Mouse (Mus musculus) ES-Bruce4 (cell line): Measurements from ENCODE around the gene Rab1a. TPM values are rescaled to one million over a fixed set of nuclear protein-coding genes. Genes with fewer than 3 reads are reported as not detected.

Source experiments
- H3K27ac ChIP-seq: 2 replicates; pipeline ENCODE4 v1.5.1; 2012; ENCODE audit warnings: low read length, inconsistent platforms; ENCODE audit not compliant: insufficient read depth
- H3K27me3 ChIP-seq: 2 replicates; pipeline ENCODE4 v1.6.1; 2012; ENCODE audit warnings: mild to moderate bottlenecking, low read length, inconsistent platforms; ENCODE audit not compliant: control insufficient read depth, poor library complexity, insufficient read depth, severe bottlenecking
- H3K36me3 ChIP-seq: 2 replicates; pipeline ENCODE4 v1.6.1; 2012; ENCODE audit warnings: inconsistent platforms, mild to moderate bottlenecking, low read length, moderate library complexity; ENCODE audit not compliant: control insufficient read depth, poor library complexity, insufficient read depth, severe bottlenecking
- H3K4me1 ChIP-seq: one replicate; pipeline ENCODE4 v1.8.1; 2011; ENCODE audit warnings: low read length; ENCODE audit not compliant: control insufficient read depth, insufficient read depth
- H3K4me3 ChIP-seq: 2 replicates; pipeline ENCODE4 v1.5.1; 2011; ENCODE audit warnings: low read depth, mild to moderate bottlenecking, low read length
- H3K9ac ChIP-seq: 2 replicates; pipeline ENCODE4 v1.6.1; 2012; ENCODE audit warnings: low read depth, mild to moderate bottlenecking, inconsistent platforms; ENCODE audit not compliant: poor library complexity, severe bottlenecking
- H3K9me3 ChIP-seq: replicated peaks from 2 replicates; pipeline ENCODE4 v1.6.1; 2012; ENCODE audit warnings: mild to moderate bottlenecking, low read length, inconsistent platforms; ENCODE audit not compliant: control insufficient read depth, poor library complexity, insufficient read depth, severe bottlenecking
- CTCF ChIP-seq: IDR thresholded peaks from one replicate; pipeline ENCODE4 v1.8.1; 2011; ENCODE audit warnings: low read depth, low read length
- EP300 ChIP-seq: IDR thresholded peaks from 2 replicates; pipeline ENCODE4 v1.6.1; 2011; ENCODE audit warnings: low read depth, low read length; ENCODE audit not compliant: insufficient read depth
- POLR2A ChIP-seq: IDR thresholded peaks from one replicate; pipeline ENCODE4 v1.8.1; 2011; ENCODE audit warnings: low read length; ENCODE audit not compliant: insufficient read depth
- polyA plus RNA-seq: library from polyadenylated mRNA; stranded (reverse); fragments of >200 nt; gene quantifications from 2 replicates; pipeline ENCODE4 v1.2.4, GENCODE M21; 2011; ENCODE audit warnings: low read depth; ENCODE audit not compliant: missing spikeins, insufficient read depth, insufficient read length

Gene Rab1a
- polyA plus RNA-seq, 1 experiment = 407 TPM

DNA sequence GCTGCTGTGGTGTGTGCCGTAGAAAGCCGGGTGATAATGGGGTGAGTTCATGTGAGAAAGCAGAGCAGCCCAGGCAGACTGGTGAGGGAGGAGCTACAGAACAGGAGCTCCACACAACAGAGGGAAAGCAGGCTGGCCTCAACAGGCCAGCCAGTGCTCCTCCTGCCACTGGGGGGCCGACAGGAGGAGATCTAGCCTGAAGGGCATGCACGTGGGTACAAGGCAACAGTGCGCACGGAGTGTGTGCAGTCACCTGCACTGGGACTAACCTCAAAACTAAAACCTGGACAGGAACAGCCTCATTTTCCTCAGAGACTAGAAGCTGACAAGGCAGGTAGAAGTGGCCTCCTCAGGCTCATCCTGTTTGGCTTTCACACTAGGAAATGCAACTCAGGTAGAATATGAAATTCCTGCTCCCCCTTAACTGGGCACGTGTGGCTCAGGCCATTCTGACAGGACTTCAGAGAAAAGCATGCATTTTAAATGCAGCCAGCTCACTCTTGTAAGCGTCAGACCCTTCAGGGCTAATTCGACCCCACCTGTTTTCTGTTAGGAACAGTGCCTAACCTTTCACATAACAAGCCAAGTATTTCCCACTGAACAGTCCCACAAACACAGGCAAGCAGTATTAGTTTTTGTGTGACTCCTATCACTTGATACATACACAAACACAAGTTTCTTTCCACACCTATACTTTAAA is 42.1 kb downstream of the Rab1a start:
- H3K9me3 ChIP-seq = 0 out of 2 replicates have a peak, but pooled peaks cover 7% of the 10 kb centered on the region
- H3K36me3 ChIP-seq = peaks cover 35% of the 10 kb centered on the region
- no peak overlapping the region for H3K9ac ChIP-seq
- no peak overlapping the region for H3K4me3 ChIP-seq
- H3K27ac ChIP-seq = peak overlapping the region; percentile 67
- no peaks in the 10 kb centered on the region for H3K27me3 ChIP-seq
- H3K4me1 ChIP-seq = peaks cover 13% of the 10 kb centered on the region
- TF ChIP-seq CTCF (no peak), POLR2A (no peak), EP300 (0 out of 2 replicates have a peak, but pooled peaks have one; percentile 24)

DNA sequence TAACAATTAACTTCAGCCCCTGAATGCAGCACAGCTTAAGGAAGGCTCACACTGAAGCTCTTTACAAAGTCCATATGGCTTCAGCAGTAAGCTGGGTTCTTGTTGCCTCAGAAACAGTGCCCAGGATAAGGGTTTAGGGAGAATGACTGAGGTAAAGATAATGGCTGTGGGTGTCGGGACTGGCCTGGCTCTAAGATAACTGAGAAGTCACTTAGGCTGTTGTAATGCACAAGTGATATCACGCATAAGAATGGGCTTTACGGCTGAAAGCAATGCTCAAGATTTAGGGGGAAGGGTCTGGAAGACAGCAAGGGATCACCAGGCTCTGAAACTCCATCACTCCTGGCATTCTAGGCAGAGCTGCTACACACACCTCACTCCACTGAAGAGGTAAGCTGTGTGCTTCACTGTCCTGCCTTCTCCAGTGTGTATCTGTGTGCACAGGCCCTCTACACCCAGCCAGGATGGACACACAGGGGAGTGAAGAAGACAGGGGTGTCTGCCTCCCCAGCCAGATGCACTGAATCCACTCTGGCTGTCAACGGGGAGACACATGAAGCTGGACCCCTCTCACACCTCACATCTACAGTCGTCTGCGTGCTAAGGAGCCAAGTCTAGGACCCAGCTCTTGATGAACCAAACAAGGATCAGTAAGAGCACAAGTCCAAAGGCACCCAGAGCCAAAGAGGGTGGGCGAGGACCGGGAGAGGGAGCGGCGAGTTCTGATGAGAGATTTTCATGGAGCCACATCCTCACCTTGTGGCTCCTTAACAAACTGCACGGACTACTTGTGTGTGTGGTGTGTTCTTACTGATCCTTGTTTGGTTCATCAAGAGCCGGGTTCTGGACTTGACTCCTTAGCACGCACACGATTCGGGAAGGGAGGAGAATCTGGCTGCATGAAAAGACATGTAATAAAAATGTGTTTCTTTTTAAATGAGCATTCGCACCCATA is 43.4 kb downstream of the Rab1a start:
- Histone ChIP-seq H3K27me3 (no peaks in the 10 kb centered on the region), H3K27ac (peak overlapping the region; percentile 59), H3K36me3 (peaks cover 22% of the 10 kb centered on the region), H3K9ac (no peak overlapping the region), H3K9me3 (0 out of 2 replicates have a peak, but pooled peaks cover 7% of the 10 kb centered on the region), H3K4me3 (peak overlapping the region; percentile 13; the same call in 1 of the 2 replicates), H3K4me1 (peaks cover 13% of the 10 kb centered on the region)
- TF ChIP-seq CTCF (peak; percentile 31), POLR2A (no peak)

DNA sequence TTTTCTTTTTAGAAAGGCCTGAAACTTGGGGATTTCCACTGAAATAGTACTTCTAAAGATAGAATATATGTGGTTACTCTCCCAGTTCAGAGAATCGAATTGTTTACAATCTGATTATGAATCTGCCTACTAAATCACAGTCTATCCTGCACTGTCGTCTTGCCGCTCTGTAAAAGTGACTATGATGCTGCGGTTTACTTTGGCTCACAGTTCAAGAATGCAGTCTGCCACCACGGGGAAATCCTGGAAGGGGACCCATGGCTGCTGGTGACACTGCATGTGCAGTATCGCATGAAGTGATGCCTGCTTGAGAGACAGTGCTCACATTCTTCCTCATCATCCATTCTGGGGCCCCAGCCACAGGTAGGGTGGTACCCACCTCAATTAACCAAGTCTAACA is 44.1 kb downstream of the Rab1a start:
- Histone ChIP-seq H3K27ac (no peak overlapping the region), H3K4me1 (peaks cover 13% of the 10 kb centered on the region), H3K4me3 (no peak overlapping the region), H3K36me3 (peaks cover 15% of the 10 kb centered on the region), H3K27me3 (no peaks in the 10 kb centered on the region), H3K9me3 (0 out of 2 replicates have a peak, but pooled peaks cover 7% of the 10 kb centered on the region), H3K9ac (no peak overlapping the region)
- TF ChIP-seq CTCF = no peak
- no peak for TF ChIP-seq POLR2A
- TF ChIP-seq EP300 = no peak

DNA sequence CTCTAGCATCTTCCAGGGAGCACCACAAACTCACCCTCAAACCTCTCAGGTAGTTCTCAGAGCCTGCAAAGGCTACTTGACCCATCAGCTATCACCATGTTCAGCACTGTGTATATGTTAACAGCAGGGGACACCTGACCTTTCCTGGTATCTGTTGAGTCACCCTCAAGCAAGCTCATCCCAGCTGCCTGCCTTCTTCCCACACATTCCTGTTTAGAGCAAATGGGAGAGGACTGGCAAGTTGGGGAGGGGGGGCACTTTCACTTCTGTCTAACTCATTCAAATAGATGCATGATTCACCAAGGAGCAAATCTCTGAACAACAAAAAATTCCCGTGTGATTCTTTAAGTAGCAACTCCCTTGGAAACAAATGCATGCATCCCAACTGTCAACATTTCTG is 45.4 kb downstream of the Rab1a start:
- H3K9ac ChIP-seq = no peak overlapping the region

DNA sequence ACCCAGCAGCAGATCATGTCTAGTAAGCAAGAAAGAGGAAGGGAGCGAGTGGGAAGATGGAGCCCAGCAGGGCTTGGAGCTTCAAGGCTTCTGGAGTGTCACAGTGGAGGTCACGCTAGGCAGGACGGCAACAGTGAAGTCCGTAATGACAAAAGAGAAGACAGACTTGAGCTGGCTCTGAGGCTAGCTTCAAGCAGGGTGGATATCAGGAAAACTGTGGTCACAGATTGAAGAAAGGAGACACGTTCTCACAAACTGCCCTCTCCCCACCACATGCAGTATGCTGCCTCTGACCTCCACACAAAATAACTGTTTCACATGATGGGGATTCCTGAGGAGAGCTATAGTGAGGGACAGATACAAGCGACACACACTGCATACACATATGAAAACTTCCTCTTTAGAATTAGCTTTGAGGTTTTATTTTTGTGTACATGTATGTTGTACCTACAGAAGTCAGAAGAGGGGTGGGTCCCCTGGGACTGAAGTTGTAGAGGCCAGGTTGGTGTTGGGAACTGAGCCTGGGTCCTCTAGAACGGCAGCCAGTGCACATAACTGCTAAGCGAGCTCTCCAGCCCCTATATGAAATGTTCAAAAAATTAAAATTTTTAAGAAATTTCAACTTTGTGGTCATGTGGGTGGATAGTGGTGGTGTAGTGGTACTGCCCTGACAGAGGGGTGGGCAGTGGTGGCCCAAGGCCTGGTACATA is 46.1 kb downstream of the Rab1a start:
- Histone ChIP-seq H3K4me1 (peaks cover 15% of the 10 kb centered on the region), H3K27me3 (no peaks in the 10 kb centered on the region), H3K9ac (no peak overlapping the region), H3K27ac (no peak overlapping the region), H3K36me3 (no peaks in the 10 kb centered on the region), H3K4me3 (no peak overlapping the region), H3K9me3 (no peaks in the 10 kb centered on the region)
- no peak for TF ChIP-seq POLR2A
- no peak for TF ChIP-seq EP300

More for the DNA sequence above, 45.4 kb downstream of the Rab1a start:
- Histone ChIP-seq H3K27ac (no peak overlapping the region), H3K4me3 (no peak overlapping the region), H3K4me1 (peaks cover 15% of the 10 kb centered on the region), H3K36me3 (peaks cover 4% of the 10 kb centered on the region), H3K9me3 (0 out of 2 replicates have a peak, but pooled peaks cover 5% of the 10 kb centered on the region), H3K27me3 (no peaks in the 10 kb centered on the region)
- TF ChIP-seq EP300 (no peak), CTCF (no peak), POLR2A (no peak)
